Mouse (Mus musculus): ENCODE data around the gene Ccdc170. TPM values are rescaled to one million over a fixed set of nuclear protein-coding genes. Genes with fewer than 3 reads are reported as not detected.

The Ccdc170 gene
- not detected in 2 replicates for polyA plus RNA-seq (2012)

GRCm38 (mm10) chr10:4482355-4482754 lies at the start of gene Ccdc170:
TSS of gene Ccdc170 (plus strand) at chr10:4482502.
- TF ChIP-seq GATA1 (IDR thresholded peaks at IDR 0.05; ENCODE audit: low read length), result no peak

- no peak for TF ChIP-seq GATA1 (IDR thresholded peaks at IDR 0.05; ENCODE audit: low read length)
These were observed 49.1 kb upstream of the Ccdc170 start for GRCm38 (mm10) chr10:4432996-4433755.

- no peak for TF ChIP-seq GATA1 (IDR thresholded peaks at IDR 0.05; ENCODE audit: low read length)
These were observed 46.9 kb upstream of the Ccdc170 start for GRCm38 (mm10) chr10:4435416-4435815.

GRCm38 (mm10) chr10:4456409-4456808 lies 25.9 kb upstream of the Ccdc170 start:
- no peak for TF ChIP-seq GATA1 (IDR thresholded peaks at IDR 0.05; ENCODE audit: low read length)

- no peak for TF ChIP-seq GATA1 (IDR thresholded peaks at IDR 0.05; ENCODE audit: low read length)
These were observed 22.1 kb upstream of the Ccdc170 start for GRCm38 (mm10) chr10:4460201-4460600.

- no peak for TF ChIP-seq GATA1 (IDR thresholded peaks at IDR 0.05; ENCODE audit: low read length)
These were observed 16.5 kb upstream of the Ccdc170 start for GRCm38 (mm10) chr10:4465799-4466198.

- TF ChIP-seq GATA1 (IDR thresholded peaks at IDR 0.05; ENCODE audit: low read length), result no peak
These were observed 12.9 kb upstream of the Ccdc170 start for GRCm38 (mm10) chr10:4469406-4469805.

- no peak for TF ChIP-seq GATA1 (IDR thresholded peaks at IDR 0.05; ENCODE audit: low read length)
These were observed 8.7 kb upstream of the Ccdc170 start for GRCm38 (mm10) chr10:4473591-4473993.

- no peak for TF ChIP-seq GATA1 (IDR thresholded peaks at IDR 0.05; ENCODE audit: low read length)
These were observed 6.9 kb upstream of the Ccdc170 start for GRCm38 (mm10) chr10:4475431-4475830.

GRCm38 (mm10) chr10:4476604-4477003 lies 5.7 kb upstream of the Ccdc170 start:
- no peak for TF ChIP-seq GATA1 (IDR thresholded peaks at IDR 0.05; ENCODE audit: low read length)

- no peak for TF ChIP-seq GATA1 (IDR thresholded peaks at IDR 0.05; ENCODE audit: low read length)
These were observed 1.4 kb upstream of the Ccdc170 start for GRCm38 (mm10) chr10:4480929-4481328.

GRCm38 (mm10) chr10:4481695-4482094 lies 607 bp upstream of the Ccdc170 start:
- TF ChIP-seq GATA1 (IDR thresholded peaks at IDR 0.05; ENCODE audit: low read length), result no peak

- no peak for TF ChIP-seq GATA1 (IDR thresholded peaks at IDR 0.05; ENCODE audit: low read length)
These were observed 1.5 kb downstream of the Ccdc170 start for GRCm38 (mm10) chr10:4483848-4484247.

- no peak for TF ChIP-seq GATA1 (IDR thresholded peaks at IDR 0.05; ENCODE audit: low read length)
These were observed 2.7 kb downstream of the Ccdc170 start for GRCm38 (mm10) chr10:4484986-4485385.

- TF ChIP-seq GATA1 (IDR thresholded peaks at IDR 0.05; ENCODE audit: low read length), result no peak
These were observed 7.6 kb downstream of the Ccdc170 start for GRCm38 (mm10) chr10:4489865-4490264.

- TF ChIP-seq GATA1 (IDR thresholded peaks at IDR 0.05; ENCODE audit: low read length), result no peak
These were observed 9.0 kb downstream of the Ccdc170 start for GRCm38 (mm10) chr10:4491281-4491680.

- no peak for TF ChIP-seq GATA1 (IDR thresholded peaks at IDR 0.05; ENCODE audit: low read length)
These were observed 9.7 kb downstream of the Ccdc170 start for GRCm38 (mm10) chr10:4492045-4492444.

Data from G1E-ER4 (cell line).